In genomic region chr4:58350206-58350605, GRCm38 (mm10) we compare ENCODE assay signal across 35 mouse cellular contexts.
"Had no signal": no experiment of that assay in that cellular context is flagged by ENCODE, and none has a peak within 500 bp of the region (broad histone marks: within the 10 kb centered on the region; RNA-seq: fewer than 3 reads in every experiment).

No protein-coding gene starts in this region.

- H3K9me3 ChIP-seq: heart, embryonic 12.5 days; heart, embryonic 13.5 days; heart, embryonic 15.5 days; hindbrain, embryonic 10.5 days; hindbrain, embryonic 12.5 days; hindbrain, embryonic 13.5 days; hindbrain, embryonic 15.5 days; intestine, embryonic 15.5 days; kidney, embryonic 15.5 days had no signal

- H3K4me1 ChIP-seq: hindbrain, embryonic 12.5 days; hindbrain, embryonic 13.5 days; hindbrain, embryonic 15.5 days; intestine, embryonic 15.5 days had no signal

- H3K36me3 ChIP-seq: heart, embryonic 12.5 days; heart, embryonic 13.5 days; heart, embryonic 15.5 days; hindbrain, embryonic 10.5 days; hindbrain, embryonic 12.5 days; hindbrain, embryonic 13.5 days; hindbrain, embryonic 15.5 days; intestine, embryonic 15.5 days; kidney, embryonic 15.5 days had no signal

- ATAC-seq: hindbrain, embryonic 16.5 days; hindbrain, postnatal 0 days; inflammation-experienced regulatory T-cells, adult 6 months; intestine, embryonic 15.5 days; intestine, embryonic 16.5 days; intestine, postnatal 0 days had no signal

- H3K27me3 ChIP-seq: heart, embryonic 12.5 days; heart, embryonic 13.5 days; heart, embryonic 15.5 days; hindbrain, embryonic 12.5 days; hindbrain, embryonic 13.5 days; hindbrain, embryonic 15.5 days; intestine, embryonic 15.5 days; kidney, embryonic 15.5 days had no signal

- H3K4me2 ChIP-seq: heart, embryonic 11.5 days; heart, embryonic 12.5 days; heart, embryonic 13.5 days; heart, embryonic 15.5 days; hindbrain, embryonic 12.5 days; hindbrain, embryonic 13.5 days; hindbrain, embryonic 14.5 days; hindbrain, embryonic 15.5 days; intestine, embryonic 15.5 days; kidney, embryonic 15.5 days had no signal

- H3K27ac ChIP-seq: heart, embryonic 13.5 days; heart, embryonic 15.5 days; hindbrain, embryonic 10.5 days; hindbrain, embryonic 12.5 days; hindbrain, embryonic 13.5 days; hindbrain, embryonic 14.5 days; hindbrain, embryonic 15.5 days; hindbrain, postnatal 0 days; intestine, embryonic 15.5 days; kidney, embryonic 15.5 days; kidney, postnatal 0 days; layer of hippocampus, adult 2 months; left cerebral cortex, adult 2 months had no signal

- H3K9ac ChIP-seq: heart, embryonic 12.5 days; heart, embryonic 13.5 days; heart, embryonic 15.5 days; hindbrain, embryonic 12.5 days; hindbrain, embryonic 13.5 days; hindbrain, embryonic 14.5 days; hindbrain, embryonic 15.5 days; intestine, embryonic 15.5 days; kidney, embryonic 15.5 days had no signal

- H3K4me3 ChIP-seq: heart, embryonic 12.5 days; heart, embryonic 13.5 days; heart, embryonic 15.5 days; hindbrain, embryonic 10.5 days; hindbrain, embryonic 12.5 days; hindbrain, embryonic 13.5 days; hindbrain, embryonic 15.5 days; intestine, embryonic 15.5 days; kidney, embryonic 15.5 days; layer of hippocampus, adult 2 months; left cerebral cortex, adult 2 months had no signal

- DNase-seq: heart, postnatal 10 days; heart, postnatal 14 days; heart, postnatal 36 days; heart, postnatal 4 days; kidney, adult 11 months; kidney, adult 18-20 months; kidney, adult 2 months; kidney, adult 8-10 months; kidney, adult 9 months; kidney, postnatal 10 days; kidney, postnatal 14 days; kidney, postnatal 25 days; kidney, postnatal 36 days; kidney, postnatal 4 days; layer of hippocampus, adult 9-11 months; layer of hippocampus, postnatal 36 days had no signal
